Mouse (Mus musculus) hindbrain, embryonic 11.5 days (tissue): ENCODE data around the gene Mybpc1. TPM values are rescaled to one million over a fixed set of nuclear protein-coding genes. Genes with fewer than 3 reads are reported as not detected.

Experiments
- ATAC-seq: fragments of 200-750 bp; cut with Nextera tagmentation; 2 replicates; pipeline ENCODE4 v1.8.0; 2017; ENCODE audit warnings: mild to moderate bottlenecking, moderate TSS enrichment, moderate library complexity; ENCODE audit not compliant: low FRiP score
- DNase-seq: peaks from one replicate; pipeline ENCODE4 v3.0.0-alpha.2; 2015; ENCODE audit warnings: low spot score
- H3K27ac ChIP-seq: fragments of 300-500 bp; sonication (generic); 2 replicates; pipeline ENCODE4 v1.5.1; 2014; ENCODE audit warnings: mild to moderate bottlenecking, low read depth, low read length
- H3K27me3 ChIP-seq: fragments of 300-500 bp; sonication (generic); 2 replicates; pipeline ENCODE4 v1.6.1; 2014; ENCODE audit warnings: mild to moderate bottlenecking, low read length, moderate library complexity, mixed read lengths; ENCODE audit not compliant: control insufficient read depth, insufficient read depth
- H3K36me3 ChIP-seq: fragments of 300-500 bp; sonication (generic); 2 replicates; pipeline ENCODE4 v1.6.1; 2014; ENCODE audit warnings: mild to moderate bottlenecking, low read length, moderate library complexity, mixed read lengths; ENCODE audit not compliant: control insufficient read depth, insufficient read depth
- H3K4me1 ChIP-seq: fragments of 300-500 bp; sonication (generic); replicated peaks from 2 replicates; pipeline ENCODE4 v1.6.1; 2014; ENCODE audit warnings: low read length, mixed read lengths; ENCODE audit not compliant: control insufficient read depth, insufficient read depth
- H3K4me2 ChIP-seq: fragments of 300-500 bp; sonication (generic); replicated peaks from 2 replicates; pipeline ENCODE4 v1.6.1; 2014; ENCODE audit warnings: mild to moderate bottlenecking, low read depth, low read length
- H3K4me3 ChIP-seq: fragments of 300-500 bp; sonication (generic); 2 replicates; pipeline ENCODE4 v1.5.1; 2014; ENCODE audit warnings: low read depth, low read length
- H3K9ac ChIP-seq: fragments of 300-500 bp; sonication (generic); 2 replicates; pipeline ENCODE4 v1.6.1; 2014; ENCODE audit warnings: low read depth, low read length
- H3K9me3 ChIP-seq: fragments of 300-500 bp; sonication (generic); 2 replicates; pipeline ENCODE4 v1.6.1; 2016; ENCODE audit warnings: low read length; ENCODE audit not compliant: control insufficient read depth
- WGBS: fragments of 180-500 bp; shearing (Covaris S2); extraction: QIAGEN DNeasy Blood & Tissue Kit; methylation state at CpG from one replicate; pipeline ENCODE4 v1.1.7; 2014; 5-methylcytosine and 5-hydroxymethylcytosine counted together
- polyA plus RNA-seq: library from polyadenylated mRNA; unstranded; fragments of >200 nt; fragmentation: Nextera tagmentation; extraction: Ambion mirVana; gene quantifications from 2 replicates; pipeline ENCODE4 v1.2.1, GENCODE M21; 2014

Gene Mybpc1
- polyA plus RNA-seq, 1 experiment from 2014 or later = 8.6 TPM

GRCm38 (mm10) chr10:88580786-88581185, 24.2 kb downstream of the Mybpc1 start:
- 90% methylated on average over 5 of the region's 5 CpGs for WGBS
- no peak overlapping the region for H3K9ac ChIP-seq
- H3K4me2 ChIP-seq = no peak overlapping the region
- ATAC-seq (no peak), DNase-seq (no peak)
- no peaks in the 10 kb centered on the region for H3K9me3 ChIP-seq
- H3K27ac ChIP-seq = no peak overlapping the region
- no peaks in the 10 kb centered on the region for H3K36me3 ChIP-seq
- H3K4me3 ChIP-seq = no peak overlapping the region
- no peaks in the 10 kb centered on the region for H3K27me3 ChIP-seq
- H3K4me1 ChIP-seq = no peaks in the 10 kb centered on the region

- 84% methylated on average over 4 of the region's 4 CpGs for WGBS
- Histone ChIP-seq H3K9ac (no peak overlapping the region), H3K4me1 (no peaks in the 10 kb centered on the region), H3K27me3 (no peaks in the 10 kb centered on the region), H3K9me3 (no peaks in the 10 kb centered on the region), H3K27ac (no peak overlapping the region), H3K4me2 (no peak overlapping the region), H3K4me3 (no peak overlapping the region), H3K36me3 (no peaks in the 10 kb centered on the region)
- ATAC-seq (no peak), DNase-seq (no peak)
These were observed 26.3 kb downstream of the Mybpc1 start for GRCm38 (mm10) chr10:88578651-88579050.

GRCm38 (mm10) chr10:88574115-88574635, 30.8 kb downstream of the Mybpc1 start:
- no peaks in the 10 kb centered on the region for H3K9me3 ChIP-seq
- H3K27ac ChIP-seq = no peak overlapping the region

GRCm38 (mm10) chr10:88572123-88572522, 32.8 kb downstream of the Mybpc1 start:
- no peaks in the 10 kb centered on the region for H3K36me3 ChIP-seq
- no peak overlapping the region for H3K27ac ChIP-seq
- no peaks in the 10 kb centered on the region for H3K4me1 ChIP-seq
- H3K9me3 ChIP-seq = no peaks in the 10 kb centered on the region
- H3K9ac ChIP-seq = no peak overlapping the region
- DNase-seq = no peak
- no peak for ATAC-seq
- H3K4me2 ChIP-seq = no peak overlapping the region
- H3K4me3 ChIP-seq = no peak overlapping the region
- WGBS = 85% methylated on average over 5 of the region's 5 CpGs
- H3K27me3 ChIP-seq = no peaks in the 10 kb centered on the region

More at GRCm38 (mm10) chr10:88574115-88574635, 30.8 kb downstream of the Mybpc1 start:
- Histone ChIP-seq H3K4me3 (no peak overlapping the region), H3K36me3 (no peaks in the 10 kb centered on the region), H3K4me2 (no peak overlapping the region), H3K27me3 (no peaks in the 10 kb centered on the region), H3K9ac (no peak overlapping the region), H3K4me1 (no peaks in the 10 kb centered on the region)
- ATAC-seq = no peak
- 60% methylated on average over 8 of the region's 8 CpGs for WGBS
- no peak for DNase-seq

GRCm38 (mm10) chr10:88557046-88557445, 47.9 kb downstream of the Mybpc1 start:
- Histone ChIP-seq H3K36me3 (no peaks in the 10 kb centered on the region), H3K9me3 (no peaks in the 10 kb centered on the region), H3K4me3 (no peak overlapping the region), H3K4me1 (no peaks in the 10 kb centered on the region), H3K27ac (no peak overlapping the region), H3K9ac (no peak overlapping the region), H3K27me3 (no peaks in the 10 kb centered on the region), H3K4me2 (no peak overlapping the region)
- ATAC-seq (no peak), DNase-seq (no peak)
- WGBS = 97% methylated on average over 6 of the region's 6 CpGs

- ATAC-seq (no peak), DNase-seq (no peak)
- H3K36me3 ChIP-seq = no peaks in the 10 kb centered on the region
- no peaks in the 10 kb centered on the region for H3K9me3 ChIP-seq
- no peak overlapping the region for H3K4me3 ChIP-seq
- H3K9ac ChIP-seq = no peak overlapping the region
- no peaks in the 10 kb centered on the region for H3K4me1 ChIP-seq
- H3K27ac ChIP-seq = no peak overlapping the region
- WGBS = 98% methylated on average over 2 of the region's 2 CpGs
- no peak overlapping the region for H3K4me2 ChIP-seq
- H3K27me3 ChIP-seq = no peaks in the 10 kb centered on the region
These were observed 52.2 kb downstream of the Mybpc1 start for GRCm38 (mm10) chr10:88552738-88553137.

- DNase-seq = no peak
- ATAC-seq = no peak
- Histone ChIP-seq H3K9ac (no peak overlapping the region), H3K4me2 (no peak overlapping the region), H3K36me3 (no peaks in the 10 kb centered on the region; the same call in 1 of the 2 replicates), H3K27ac (no peak overlapping the region), H3K27me3 (no peaks in the 10 kb centered on the region), H3K4me1 (no peaks in the 10 kb centered on the region), H3K9me3 (no peaks in the 10 kb centered on the region), H3K4me3 (no peak overlapping the region)
- whole genome bisulfite sequencing = 77% methylated on average over 3 of the region's 3 CpGs
These were observed 54.7 kb downstream of the Mybpc1 start for GRCm38 (mm10) chr10:88550225-88550624.

GRCm38 (mm10) chr10:88547635-88548034, 57.3 kb downstream of the Mybpc1 start:
- H3K9ac ChIP-seq = no peak overlapping the region
- no peak for DNase-seq
- H3K27ac ChIP-seq = no peak overlapping the region
- no peak overlapping the region for H3K4me3 ChIP-seq
- H3K9me3 ChIP-seq = no peaks in the 10 kb centered on the region
- no peaks in the 10 kb centered on the region; the same call in 1 of the 2 replicates for H3K36me3 ChIP-seq
- ATAC-seq = no peak
- H3K4me1 ChIP-seq = no peaks in the 10 kb centered on the region
- WGBS = 60% methylated on average over 2 of the region's 2 CpGs
- H3K4me2 ChIP-seq = no peak overlapping the region
- no peaks in the 10 kb centered on the region for H3K27me3 ChIP-seq

- Histone ChIP-seq H3K4me1 (no peaks in the 10 kb centered on the region), H3K36me3 (no peaks in the 10 kb centered on the region), H3K27me3 (no peaks in the 10 kb centered on the region), H3K27ac (no peak overlapping the region), H3K9ac (no peak overlapping the region), H3K4me2 (no peak overlapping the region), H3K9me3 (no peaks in the 10 kb centered on the region), H3K4me3 (no peak overlapping the region)
- no peak for DNase-seq
- WGBS = 74% methylated on average over 5 of the region's 5 CpGs
- ATAC-seq = no peak
These were observed 74.3 kb downstream of the Mybpc1 start for GRCm38 (mm10) chr10:88530631-88531030.
